Mouse (Mus musculus) skeletal muscle tissue, adult 2 months (tissue): ENCODE results near the gene Artn.

Experiments
- DNase-seq: peaks from one replicate; pipeline ENCODE4 v3.0.0-alpha.2; 2012; ENCODE audit warnings: low read depth, low spot score

The Artn gene

DNA sequence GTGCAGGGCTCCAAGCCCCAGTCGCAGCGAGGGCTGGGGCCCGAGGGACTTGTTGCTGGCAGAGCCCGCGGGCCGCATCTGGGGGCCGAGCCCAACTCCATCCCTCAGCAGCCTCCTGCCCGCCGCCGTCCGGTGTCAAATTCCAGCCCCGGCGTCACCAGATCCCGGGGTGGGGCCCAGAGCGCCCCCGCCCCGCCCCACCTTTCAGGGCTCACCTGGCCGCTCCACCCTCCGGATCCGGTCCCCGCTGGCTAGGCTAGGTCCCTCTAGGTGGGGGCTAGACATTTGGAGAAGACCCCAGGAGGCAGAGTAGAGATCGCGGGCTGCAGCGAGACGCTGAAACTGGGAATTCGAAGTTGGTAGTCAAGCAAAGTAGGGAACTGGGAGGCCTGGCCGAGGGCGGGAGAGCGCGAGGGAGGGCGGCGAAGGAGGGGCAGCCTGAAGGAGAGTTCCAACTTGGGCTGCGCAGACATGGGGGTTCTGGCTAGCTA lies at the start of gene Artn:
TSS of gene Artn (minus strand) at position 373 of the 491 bp plus-strand sequence.
- no peak for DNase-seq

DNA sequence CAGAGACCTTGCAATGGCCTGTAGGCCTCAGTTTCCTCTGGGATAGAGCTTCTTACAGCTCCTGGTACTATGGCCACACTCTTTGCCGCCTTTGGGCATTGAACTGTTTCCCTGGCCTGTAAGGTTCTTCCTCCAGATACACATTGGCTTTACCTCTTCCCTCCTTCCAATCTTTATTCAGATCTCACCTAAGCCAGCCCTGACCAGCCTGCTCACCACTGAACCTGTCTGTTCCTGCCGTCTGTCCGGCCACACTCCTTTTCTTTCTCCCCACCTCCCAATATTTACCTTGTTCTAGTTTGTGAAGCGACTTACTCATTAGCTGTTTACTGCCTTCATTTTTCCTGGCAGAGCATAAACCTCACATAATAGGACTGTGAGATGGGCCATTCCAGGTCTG lies 49.6 kb upstream of the Artn start:
- no peak for DNase-seq

DNA sequence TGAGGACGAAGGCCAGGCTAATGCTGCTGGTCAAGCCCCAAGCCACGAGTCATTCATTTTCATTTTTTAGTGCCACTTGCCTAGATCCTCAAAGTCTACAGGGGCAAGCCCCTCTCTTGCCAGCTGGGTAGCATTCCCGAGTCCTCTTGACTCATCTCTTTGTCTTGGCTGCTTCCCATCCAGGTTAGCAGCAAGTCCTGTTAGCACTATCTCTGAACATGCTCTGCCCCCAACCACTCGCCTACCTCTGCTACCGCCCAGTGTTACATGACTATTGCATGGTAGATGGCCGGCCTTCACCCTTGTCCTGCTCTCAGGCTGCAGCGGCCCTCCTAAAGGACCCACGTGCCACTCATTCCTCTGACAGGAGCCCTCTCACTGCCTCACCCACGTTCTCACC lies 48.7 kb upstream of the Artn start:
- no peak for DNase-seq

DNA sequence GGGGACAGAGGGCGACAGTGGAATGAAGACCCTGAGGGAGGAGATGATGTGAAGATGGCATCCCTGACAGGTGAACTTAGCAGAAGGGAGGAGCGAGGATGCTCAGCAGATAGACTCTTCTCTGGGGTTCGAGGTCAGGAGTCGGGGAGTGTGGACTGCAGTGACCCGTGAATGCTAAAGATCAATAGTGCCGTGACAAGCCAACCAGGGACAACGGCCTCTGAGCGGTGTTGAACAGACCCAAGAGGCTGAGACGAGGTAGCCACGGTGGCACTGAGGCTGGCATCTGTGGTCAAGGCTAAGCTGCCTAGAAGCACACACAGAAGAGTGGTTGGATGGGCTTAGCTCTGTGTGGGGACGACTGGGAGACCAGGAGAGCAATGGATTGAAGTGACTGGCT lies 48.3 kb upstream of the Artn start:
- DNase-seq = no peak

DNA sequence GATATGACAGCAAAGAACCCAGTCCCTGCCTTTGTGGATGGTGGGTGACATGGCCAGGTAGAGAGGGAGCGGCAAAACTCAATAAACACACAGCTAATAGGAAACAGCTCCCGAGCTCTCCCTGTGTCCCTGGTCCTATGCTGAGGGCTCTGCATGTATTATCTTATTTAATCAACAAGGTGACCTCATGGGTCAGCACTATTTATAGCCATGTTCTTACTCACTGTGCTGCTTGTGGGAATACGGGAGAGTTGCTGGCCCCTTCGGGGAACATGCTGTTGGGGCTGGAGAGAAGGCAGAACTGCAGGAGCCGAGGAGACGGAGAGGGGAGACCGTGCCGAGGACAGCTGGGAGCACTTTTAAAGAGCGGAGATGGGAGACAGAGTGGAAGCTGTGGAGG lies 47.8 kb upstream of the Artn start:
- DNase-seq = no peak

DNA sequence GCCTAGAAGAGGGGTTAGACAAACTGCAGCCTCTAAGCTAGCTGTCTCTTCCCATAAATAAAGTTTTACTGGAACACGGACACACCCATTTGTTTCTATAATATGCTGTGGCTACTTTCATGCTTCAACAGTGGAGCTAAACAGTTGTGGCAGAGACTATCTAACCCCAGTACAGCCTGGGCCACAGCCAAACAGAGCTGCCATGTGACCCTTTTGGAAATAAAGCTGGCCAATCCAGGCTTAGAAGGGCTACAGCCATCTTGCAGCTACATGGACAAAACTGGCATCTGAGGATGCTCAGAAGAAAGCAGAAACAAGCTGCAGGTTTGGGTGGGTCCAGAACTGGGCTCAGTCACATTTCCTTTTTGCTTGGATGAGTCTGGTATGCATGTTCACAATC lies 46.3 kb upstream of the Artn start:
- DNase-seq = no peak

DNA sequence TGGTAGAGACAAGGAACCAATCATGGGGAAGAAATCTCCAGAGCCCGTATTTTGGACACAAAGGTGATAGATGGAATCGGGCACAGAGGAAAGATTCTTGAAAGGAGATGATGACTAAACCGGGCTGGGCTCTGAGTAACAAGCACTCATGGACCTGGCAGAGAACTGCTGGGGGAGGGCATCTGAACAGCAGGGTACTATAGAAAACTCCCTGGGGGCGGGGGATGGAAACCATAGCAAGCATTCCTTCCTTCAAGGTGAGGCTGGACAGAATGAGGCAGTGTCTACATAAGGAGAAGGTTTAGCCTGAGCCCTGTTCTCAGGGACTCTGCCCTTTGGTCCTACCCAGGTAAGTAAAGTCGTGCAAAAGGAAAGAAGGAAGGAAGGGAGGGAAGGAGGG lies 45.2 kb upstream of the Artn start:
- no peak for DNase-seq

DNA sequence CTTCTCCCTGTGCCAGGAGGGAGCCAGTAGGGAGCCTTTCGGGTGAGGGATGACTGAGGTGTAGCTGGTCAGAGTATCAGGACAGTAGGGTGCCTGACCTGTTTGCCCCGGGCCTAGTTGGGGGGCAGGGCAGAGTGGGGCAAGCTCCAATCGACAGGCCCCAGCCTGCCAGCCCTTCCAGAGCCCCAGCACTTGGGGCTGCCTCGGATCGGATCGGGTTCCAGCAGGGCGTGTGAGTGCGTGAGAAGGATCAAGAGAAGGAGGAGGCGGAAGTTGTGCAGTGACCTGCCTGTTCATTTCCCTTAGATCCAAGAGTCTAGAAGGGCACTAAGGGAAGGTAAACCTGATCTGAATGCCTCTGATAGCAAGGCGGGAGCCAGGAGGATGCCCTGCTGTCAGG lies 43.4 kb upstream of the Artn start:
- DNase-seq = no peak

DNA sequence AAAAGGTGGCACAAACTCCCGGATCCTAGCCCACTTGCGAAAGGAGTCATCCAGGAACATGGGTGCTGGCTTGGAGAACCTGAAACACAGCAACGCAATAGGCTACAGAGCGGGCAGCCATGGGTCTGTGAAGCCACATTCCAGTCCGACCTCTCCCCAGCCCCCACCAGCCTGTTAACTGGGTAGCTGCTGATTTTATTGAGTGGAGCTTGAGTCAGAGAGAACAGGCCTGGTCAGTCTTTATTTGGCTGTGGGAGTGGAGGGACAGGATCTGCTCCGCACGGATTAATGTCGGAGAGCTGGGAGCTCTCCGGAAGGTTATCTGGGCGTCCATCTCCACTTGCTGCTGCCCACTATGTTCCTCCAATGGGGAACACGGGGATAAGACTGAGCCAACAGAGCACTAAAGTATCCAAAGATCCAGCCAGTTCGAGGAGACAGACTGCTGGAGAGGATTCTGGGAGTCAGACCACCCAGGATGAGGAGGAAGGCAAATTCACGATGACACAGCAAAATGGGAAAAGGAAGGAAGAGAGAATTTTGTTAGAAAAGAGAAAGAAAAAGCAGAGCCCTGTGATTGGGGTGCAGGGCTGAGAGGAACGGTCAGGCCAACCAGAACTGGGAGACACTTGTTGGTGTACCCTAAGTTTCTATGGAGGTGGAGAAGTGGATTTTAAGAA lies 34.9 kb upstream of the Artn start:
- DNase-seq = no peak

DNA sequence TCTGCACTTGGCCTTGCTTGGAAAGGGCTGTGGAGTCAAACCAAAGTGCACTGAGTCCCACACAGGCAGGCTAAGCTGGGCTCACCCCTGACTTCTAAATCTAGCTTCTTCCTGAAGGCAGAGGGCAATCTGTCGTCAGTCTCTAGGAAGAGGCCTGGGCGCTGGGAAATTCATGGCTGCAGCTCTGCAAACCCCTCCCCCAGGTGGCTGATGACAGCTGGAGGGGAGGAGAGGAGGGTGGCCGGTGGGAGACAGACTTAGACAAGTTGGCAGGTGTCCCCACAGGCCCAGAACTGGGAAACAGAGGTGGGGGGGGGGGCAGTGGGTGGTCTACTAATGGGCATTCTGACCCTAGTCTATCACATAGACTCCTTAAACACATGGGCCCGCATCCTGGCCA lies 27.9 kb upstream of the Artn start:
- DNase-seq = no peak

DNA sequence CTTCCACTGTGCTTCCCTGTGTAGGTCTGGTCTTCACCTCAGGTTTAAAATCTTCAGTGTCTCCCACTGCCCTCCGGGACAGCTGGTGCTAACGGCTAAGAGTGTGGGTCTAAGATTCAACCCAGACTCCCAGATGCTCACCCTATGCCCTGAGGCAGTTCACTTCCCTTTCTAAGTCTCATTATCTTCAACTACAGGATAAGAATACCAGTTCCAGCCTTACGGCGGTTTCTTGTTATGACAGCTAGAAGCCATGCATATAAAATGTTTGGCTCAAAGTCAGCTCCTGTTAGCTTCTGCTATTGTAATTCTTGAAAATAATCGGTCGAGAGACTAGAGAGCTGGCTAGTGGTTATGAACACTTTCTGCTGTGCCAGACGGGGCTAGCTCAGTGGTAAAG lies 17.9 kb upstream of the Artn start:
- DNase-seq = no peak

DNA sequence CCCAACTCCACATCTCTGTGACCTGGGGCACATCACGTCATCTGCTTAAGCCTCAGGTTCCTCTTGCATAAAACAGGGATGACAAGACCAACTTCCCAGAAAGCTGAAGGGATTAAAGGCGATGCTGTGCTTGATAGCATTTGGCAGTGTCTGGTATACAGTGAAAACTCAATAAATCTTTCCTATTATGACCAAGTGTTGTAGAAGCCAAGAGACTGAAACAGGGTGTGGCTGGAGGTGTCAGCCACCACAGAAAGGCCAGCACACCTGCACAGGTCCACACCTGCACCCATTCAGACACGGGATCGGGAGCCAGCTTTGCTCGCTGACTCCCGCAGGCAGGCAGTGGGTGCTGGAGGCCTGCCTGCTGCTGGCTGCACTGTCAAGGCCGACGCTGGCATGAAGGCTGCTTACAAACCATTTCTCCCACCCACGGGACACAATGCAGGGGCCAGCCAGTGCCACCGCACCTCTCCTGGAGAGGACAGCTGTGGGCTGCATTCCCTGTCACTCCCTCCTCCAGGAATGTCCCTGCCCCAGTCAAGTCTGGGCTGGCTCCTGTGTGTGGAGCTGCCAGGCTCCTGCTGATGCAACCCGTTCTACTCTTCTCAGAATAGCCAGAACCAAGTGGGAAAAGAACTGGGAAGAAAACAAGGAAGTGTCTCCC lies 17.2 kb upstream of the Artn start:
- DNase-seq = peak; percentile 13

DNA sequence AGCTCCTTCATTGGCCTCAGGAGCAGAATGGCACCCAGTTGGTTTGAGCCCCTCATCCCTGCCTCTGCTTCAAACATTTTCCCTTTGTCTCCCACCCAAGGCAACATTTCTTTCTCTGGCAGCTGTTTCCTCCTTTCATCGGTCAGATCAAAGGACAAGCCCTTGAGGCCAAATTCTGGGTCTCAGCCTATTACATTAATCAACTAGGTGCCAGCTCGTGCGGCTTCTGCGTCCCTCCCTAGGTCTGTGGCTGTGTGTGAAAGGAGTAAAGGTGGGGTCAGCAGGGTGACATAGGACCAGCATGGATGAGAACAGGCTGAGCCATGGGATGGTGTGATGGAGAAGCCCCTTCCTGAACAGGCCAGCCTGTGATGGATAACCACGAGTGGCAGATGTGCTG lies 13.8 kb upstream of the Artn start:
- DNase-seq = no peak

DNA sequence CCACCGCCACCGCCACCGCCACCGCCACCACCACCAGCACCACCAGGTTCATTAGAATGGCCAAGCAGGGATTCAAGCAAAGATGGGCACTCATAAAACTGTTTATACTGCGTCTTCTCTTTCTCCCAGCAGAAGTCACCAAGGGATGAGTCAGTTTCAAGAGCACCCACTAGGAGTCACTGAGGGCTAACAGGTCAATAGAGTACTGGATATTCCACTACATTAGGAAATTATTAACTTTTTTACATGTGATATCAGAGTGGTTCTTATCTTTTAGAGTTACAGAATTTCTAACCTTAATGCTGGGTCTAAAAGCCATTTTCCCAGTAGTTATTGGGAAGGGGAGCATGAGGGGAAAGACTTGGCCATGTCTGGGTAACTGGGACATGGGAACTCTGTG lies 7.4 kb upstream of the Artn start:
- DNase-seq = no peak

DNA sequence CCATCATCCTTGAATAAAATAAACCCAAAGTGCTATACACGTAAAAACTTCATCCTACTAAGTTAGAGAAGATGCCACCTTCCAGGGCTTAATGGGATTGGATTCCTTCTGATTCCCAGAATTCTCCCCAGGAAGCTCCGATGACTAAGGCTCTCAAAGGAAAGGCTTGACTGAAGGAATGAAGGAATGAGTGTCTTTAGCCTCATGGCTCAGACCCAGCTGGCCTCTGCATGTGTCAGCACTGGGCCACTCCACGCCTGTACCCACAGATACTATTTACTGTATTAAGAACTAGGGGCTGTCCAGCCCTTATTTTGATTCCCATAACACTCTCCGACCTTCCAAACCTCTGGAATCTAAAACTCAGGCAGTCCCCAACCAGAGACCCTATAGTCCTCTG lies 4.5 kb upstream of the Artn start:
- DNase-seq = no peak

DNA sequence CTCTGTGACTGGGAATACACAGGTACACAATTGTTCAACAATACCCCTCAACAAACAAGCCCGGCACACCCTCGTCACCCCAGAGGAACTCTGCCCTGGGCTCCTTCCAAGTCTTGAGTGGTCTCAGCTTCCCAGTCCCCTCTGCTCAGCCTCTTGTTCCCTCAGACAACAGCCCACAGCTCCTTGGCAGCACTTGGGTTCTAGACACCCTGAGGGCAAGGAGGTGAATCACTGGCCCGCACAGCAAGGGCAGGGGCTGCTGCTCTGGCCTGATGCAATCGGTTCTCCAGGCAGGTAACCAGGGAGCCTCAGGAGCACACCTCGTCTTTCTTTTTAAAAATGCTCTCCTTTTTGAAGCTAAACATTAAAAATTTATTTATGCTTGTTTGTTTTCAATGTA lies 3.7 kb upstream of the Artn start:
- DNase-seq = no peak

DNA sequence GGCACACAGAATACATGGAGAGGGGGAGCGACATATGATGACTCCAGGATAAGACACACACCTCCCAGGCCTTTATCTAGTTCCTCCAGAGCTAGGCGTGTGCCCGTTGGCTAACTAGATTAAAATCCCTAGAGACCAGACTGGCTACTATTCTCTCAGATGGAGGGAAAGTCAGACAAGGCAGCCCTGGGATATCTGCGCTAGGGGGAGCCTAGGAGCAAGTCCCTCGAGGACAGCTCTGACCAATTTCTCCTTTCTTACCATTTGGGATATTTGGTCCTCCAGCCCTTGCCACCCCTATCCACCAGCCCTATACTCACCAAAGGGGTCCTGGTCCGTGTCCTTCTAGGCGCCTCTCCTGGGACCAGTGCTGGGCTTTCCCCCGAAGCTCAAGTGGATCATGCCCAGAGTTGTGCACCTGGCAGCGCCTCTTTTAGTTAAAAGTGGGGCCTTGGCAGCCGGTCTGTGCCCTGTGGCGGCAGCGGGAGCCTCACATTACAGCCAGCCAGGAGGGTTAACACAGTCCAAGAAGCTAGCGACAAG lies 793 bp downstream of the Artn start:
- DNase-seq = no peak

DNA sequence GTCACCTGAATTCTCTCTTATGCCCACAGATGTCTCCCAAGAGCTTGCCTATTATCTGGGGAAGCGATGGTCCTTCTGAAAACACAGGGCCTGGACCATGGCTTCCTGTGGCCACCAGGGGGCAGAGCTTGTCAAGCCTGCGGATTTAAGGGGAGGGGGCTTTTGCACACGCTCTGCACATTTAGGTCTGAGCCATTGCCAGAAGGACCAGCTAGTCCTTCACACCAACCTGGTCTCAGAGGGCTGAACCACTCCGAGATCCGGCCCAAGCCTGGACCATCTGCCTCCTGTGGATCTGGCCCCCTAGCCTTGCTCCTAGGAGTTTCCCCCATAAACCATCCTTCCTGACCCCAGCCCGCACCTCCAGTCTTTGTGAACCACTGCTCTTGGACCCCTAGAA lies 1.3 kb downstream of the Artn start:
- no peak for DNase-seq

DNA sequence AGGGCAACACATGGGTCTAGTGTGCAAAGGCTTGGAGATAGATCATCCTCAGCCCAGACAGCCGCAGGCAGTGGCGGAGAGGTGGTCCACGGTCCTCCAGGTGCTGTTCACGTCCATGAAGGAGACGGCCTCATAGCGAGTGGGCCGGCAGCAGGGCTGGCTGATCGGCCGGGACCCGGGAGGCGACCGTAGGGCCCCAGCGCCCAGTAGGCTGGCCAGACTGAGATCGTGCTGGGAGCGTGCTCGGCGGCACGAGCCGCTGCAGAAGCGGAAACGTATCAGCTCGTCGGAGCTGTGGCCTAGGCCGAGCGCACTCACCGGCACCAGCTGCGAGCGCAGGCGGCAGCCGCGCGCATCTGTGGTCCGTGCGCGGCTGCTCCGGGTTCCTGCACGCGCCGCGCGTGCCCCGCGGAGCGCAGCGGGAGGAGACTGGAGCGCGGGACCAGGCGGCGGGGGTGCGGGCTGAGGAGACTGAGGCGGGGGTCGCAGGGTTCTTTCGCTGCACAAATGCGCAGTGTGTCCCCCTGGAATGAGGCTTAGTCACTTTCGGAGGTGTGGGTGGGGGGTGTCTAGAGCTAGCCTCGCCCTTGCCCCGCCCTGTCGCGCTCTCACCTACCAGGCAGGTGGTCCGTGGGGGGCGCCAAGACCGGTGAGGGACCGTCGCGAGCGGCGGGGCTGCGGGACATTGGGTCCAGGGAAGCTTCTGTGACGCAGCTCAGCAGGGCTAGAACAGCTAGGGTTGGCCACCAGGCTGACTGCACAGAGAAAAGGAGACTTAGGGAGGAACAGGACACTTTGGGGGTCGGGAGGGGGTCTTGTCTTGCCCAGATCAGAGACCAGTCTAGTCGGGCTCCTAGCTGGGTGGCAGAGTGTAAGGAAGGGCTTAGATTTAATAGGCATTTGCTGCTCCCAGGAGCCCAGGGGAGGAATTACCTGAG lies 2.7 kb downstream of the Artn start:
- no peak for DNase-seq

DNA sequence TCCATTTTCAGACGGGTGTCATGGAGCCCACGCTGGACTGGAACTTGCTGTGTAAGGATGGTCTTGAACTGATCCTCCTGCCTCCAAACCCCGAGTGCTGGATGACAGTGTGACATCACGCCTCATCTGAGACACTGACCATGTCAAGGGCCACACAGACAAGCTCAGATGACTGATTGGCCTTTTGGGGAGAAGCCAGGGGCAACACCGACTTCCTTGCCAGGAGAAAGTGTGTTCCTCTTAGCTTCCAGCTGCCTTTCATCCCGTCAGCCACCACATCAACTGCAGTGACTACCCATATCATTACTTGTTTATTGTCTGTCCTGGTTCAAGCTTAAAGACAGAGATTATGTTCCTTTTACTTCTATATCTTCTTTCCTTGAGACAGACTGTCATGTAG lies 4.6 kb downstream of the Artn start:
- DNase-seq = no peak

DNA sequence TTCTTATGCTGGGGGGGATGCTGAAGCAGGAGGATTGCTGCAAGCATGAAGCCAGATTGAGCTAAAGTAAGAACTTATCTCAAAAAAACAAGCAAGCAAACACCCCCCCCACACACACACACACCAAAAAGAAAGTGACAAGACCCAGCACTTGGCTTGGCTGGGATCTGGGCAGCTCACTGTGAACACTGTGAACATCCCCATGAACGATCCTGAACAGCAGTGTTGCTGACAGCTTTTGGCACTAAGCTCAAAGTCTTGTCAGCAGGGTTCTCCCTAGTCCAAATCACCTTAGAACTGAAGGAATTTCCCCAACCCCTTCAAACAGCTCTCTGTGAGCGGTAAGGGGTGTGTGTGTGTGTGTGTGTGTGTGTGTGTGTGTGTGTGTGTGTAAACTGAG lies 6.1 kb downstream of the Artn start:
- DNase-seq = no peak

DNA sequence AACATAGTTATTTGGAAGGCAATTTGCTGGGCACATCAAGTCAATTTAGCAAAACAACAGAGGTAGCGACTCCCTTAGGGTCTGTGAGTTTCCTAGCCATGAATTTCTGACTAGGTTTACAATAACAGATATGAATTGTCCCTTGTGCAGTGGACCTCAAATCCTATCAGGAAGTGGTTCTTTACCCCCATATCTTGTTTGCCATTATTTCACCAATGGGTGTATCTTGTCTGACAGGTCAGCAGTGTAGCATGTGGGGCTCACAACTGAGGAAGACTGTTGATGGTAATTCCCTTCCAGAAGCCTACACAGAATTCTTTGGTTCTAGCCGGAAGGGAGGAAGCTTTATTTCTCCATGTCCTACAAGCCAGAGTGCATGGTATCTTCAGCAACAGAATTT lies 8.2 kb downstream of the Artn start:
- DNase-seq = no peak
